Mouse (Mus musculus) urinary bladder, postnatal 14 days (tissue): ENCODE data around the gene Ifi206.
"Not testable (repeated sequence)": the region's sequence is repeated elsewhere in the genome, so short reads cannot be mapped to it uniquely, and the experiment has no call there.

Experiments used
- DNase-seq: peaks from one replicate; pipeline ENCODE4 v3.0.0; 2021; ENCODE audit warnings: low spot score

Ifi206 gene

GRCm38 (mm10) chr1:173490812-173491480, at the start of gene Ifi206:
Gene Ifi206, minus strand, starts transcription at chr1:173491041.
- DNase-seq, result not testable (repeated sequence)

GRCm38 (mm10) chr1:173535791-173536190, 45.0 kb upstream of the Ifi206 start, which contains the start of gene Ifi214:
Gene Ifi214, minus strand, starts transcription at chr1:173535957.
- not testable (repeated sequence) for DNase-seq

- DNase-seq, result no peak
Measured at GRCm38 (mm10) chr1:173521452-173521851, 30.6 kb upstream of the Ifi206 start.

GRCm38 (mm10) chr1:173510595-173510994, 19.8 kb upstream of the Ifi206 start:
- DNase-seq, result not testable (repeated sequence)

GRCm38 (mm10) chr1:173491483-173491882, 642 bp upstream of the Ifi206 start:
- not testable (repeated sequence) for DNase-seq

- DNase-seq, result not testable (repeated sequence)
Measured at GRCm38 (mm10) chr1:173481182-173481574, 9.7 kb downstream of the Ifi206 start.

- not testable (repeated sequence) for DNase-seq
Measured at GRCm38 (mm10) chr1:173480399-173481181, 10.3 kb downstream of the Ifi206 start.

- DNase-seq, result no peak
Measured at GRCm38 (mm10) chr1:173456761-173457160, 34.1 kb downstream of the Ifi206 start.

- DNase-seq, result no peak
Measured at GRCm38 (mm10) chr1:173456139-173456754, 34.6 kb downstream of the Ifi206 start.

GRCm38 (mm10) chr1:173451665-173452064, 39.2 kb downstream of the Ifi206 start:
- DNase-seq, result no peak

GRCm38 (mm10) chr1:173450621-173451020, 40.2 kb downstream of the Ifi206 start:
- DNase-seq, result no peak

- DNase-seq, result no peak
Measured at GRCm38 (mm10) chr1:173447067-173447466, 43.8 kb downstream of the Ifi206 start.

- no peak for DNase-seq
Measured at GRCm38 (mm10) chr1:173443061-173443460, 47.8 kb downstream of the Ifi206 start.

GRCm38 (mm10) chr1:173441210-173441609, 49.6 kb downstream of the Ifi206 start:
- no peak for DNase-seq

- no peak for DNase-seq
Measured at GRCm38 (mm10) chr1:173440681-173441080, 50.2 kb downstream of the Ifi206 start.

GRCm38 (mm10) chr1:173437161-173437953, 53.5 kb downstream of the Ifi206 start:
- no peak for DNase-seq

- DNase-seq, result no peak
Measured at GRCm38 (mm10) chr1:173432411-173432810, 58.4 kb downstream of the Ifi206 start.

GRCm38 (mm10) chr1:173429995-173430699, 60.7 kb downstream of the Ifi206 start:
- no peak for DNase-seq

- no peak for DNase-seq
Measured at GRCm38 (mm10) chr1:173427385-173427784, 63.5 kb downstream of the Ifi206 start.

GRCm38 (mm10) chr1:173426345-173426744, 64.5 kb downstream of the Ifi206 start:
- no peak for DNase-seq

GRCm38 (mm10) chr1:173420374-173420773, 70.5 kb downstream of the Ifi206 start:
- DNase-seq, result no peak
